18 mouse cellular contexts compared by ENCODE assay signal in genomic region chr9:66066791-66067190, GRCm38 (mm10). TPM values are rescaled to one million over a fixed set of nuclear protein-coding genes. Genes with fewer than 3 reads are reported as not detected.
DNase-seq lines count a peak whose midpoint lies in the region; ATAC-seq and TF ChIP-seq lines count a peak whose summit lies in the region.
"Had no signal": no experiment of that assay in that cellular context is flagged by ENCODE, and none has a peak within 500 bp of the region (broad histone marks: within the 10 kb centered on the region; RNA-seq: fewer than 3 reads in every experiment).

No protein-coding gene starts in this region.

- no peaks in the 10 kb centered on the region for H3K9me3 ChIP-seq in heart, embryonic 10.5 days
- H3K9me3 ChIP-seq in liver, embryonic 13.5 days (replicated peaks), result no peaks in the 10 kb centered on the region
- H3K9me3 ChIP-seq in liver, postnatal 0 days (ENCODE audit: low read length), result no peaks in the 10 kb centered on the region
- H3K9me3 ChIP-seq in CH12.LX (replicated peaks; ENCODE audit: low read length), result peaks cover 11% of the 10 kb centered on the region
- H3K9me3 ChIP-seq: embryonic facial prominence, embryonic 13.5 days; forebrain, embryonic 12.5 days; forebrain, embryonic 15.5 days; hindbrain, embryonic 12.5 days; hindbrain, embryonic 15.5 days had no signal

- TF ChIP-seq RAD21 in CH12.LX (IDR thresholded peaks at IDR 0.05; ENCODE audit: low read depth, low read length), result no peak

- 80% methylated on average over 3 of the region's 3 CpGs for WGBS in heart, embryonic 10.5 days
- 89% methylated on average over 3 of the region's 3 CpGs for WGBS in liver, embryonic 13.5 days (ENCODE audit: insufficient replicate concordance)
- WGBS in liver, postnatal 0 days (ENCODE audit: insufficient replicate concordance), result 82% methylated on average over 3 of the region's 3 CpGs

- no peak for TF ChIP-seq POLR2A in CH12.LX (IDR thresholded peaks at IDR 0.05; ENCODE audit: low read depth, low read length)

- ATAC-seq in liver, embryonic 13.5 days (ENCODE audit: low read depth), result no peak
- no peak for ATAC-seq in liver, postnatal 0 days
- ATAC-seq in Patski, result peak; percentile 13
- ATAC-seq: CD4-positive, CD25-positive, alpha-beta regulatory T cell, adult 4 months; forebrain, embryonic 15.5 days had no signal

- H3K4me1 ChIP-seq in heart, embryonic 10.5 days, result peaks cover 30% of the 10 kb centered on the region
- peaks cover 53% of the 10 kb centered on the region for H3K4me1 ChIP-seq in liver, embryonic 13.5 days (replicated peaks)
- peaks cover 17% of the 10 kb centered on the region for H3K4me1 ChIP-seq in liver, postnatal 0 days (ENCODE audit: insufficient read depth)
- H3K4me1 ChIP-seq in CH12.LX (ENCODE audit: control insufficient read depth in 1 of 2, insufficient read depth in 2 of 2), result peaks cover 16 to 33% of the 10 kb centered on the region in 2 experiments

- TF ChIP-seq CTCF in liver, postnatal 0 days (IDR thresholded peaks at IDR 0.05; ENCODE audit: low read depth), result no peak
- TF ChIP-seq CTCF in CH12.LX (conservative IDR thresholded peaks at IDR 0.05 in 1 of 2, IDR thresholded peaks at IDR 0.05 in 1 of 2; ENCODE audit: low read depth in 2 of 2, low read length in 2 of 2) (no peak), Patski (IDR thresholded peaks at IDR 0.05) (no peak)

- dilution Hi-C loops in CH12.LX (cut with MboI; ENCODE audit: extremely low pct_ligation_motif_present, extremely low pct_unique_long_range_greater_than_20kb, low sequenced_read_pairs), result no loop called here

- no peak for TF ChIP-seq EP300 in liver, postnatal 0 days (IDR thresholded peaks at IDR 0.05; ENCODE audit: low read depth)
- TF ChIP-seq EP300 in CH12.LX (IDR thresholded peaks at IDR 0.05; ENCODE audit: low read length), result no peak

- CTCF ChIA-PET in Patski (lab: Charles Lee), result interaction anchor here (0.7 to 1.2 kb wide), 2 partner anchors 17 to 21 kb away, joined by 3 read pairs; no protein-coding TSS in a partner anchor

- peak; percentile 85 for DNase-seq in heart, adult 11 months
- DNase-seq in heart, embryonic 10.5 days (ENCODE audit: low spot score), result no peak
- DNase-seq in liver, embryonic 13.5 days, result no peak
- DNase-seq in liver, postnatal 0 days, result no peak
- no peak for DNase-seq in CH12.LX (ENCODE audit: extremely low read depth)
- DNase-seq in Patski (ENCODE audit: low read depth, low spot score), result no peak
- no peak for DNase-seq in urinary bladder, adult 18-20 months (ENCODE audit: low spot score in 2 of 2)
- DNase-seq in ovary, postnatal 10 days (ENCODE audit: low spot score), result no peak
- DNase-seq: cerebellum, adult 18-20 months; cerebellum, adult 9-10 months had no signal

- H3K27me3 ChIP-seq in heart, embryonic 10.5 days (ENCODE audit: insufficient read depth, poor library complexity, severe bottlenecking), result peaks cover 43% of the 10 kb centered on the region
- peaks cover 23% of the 10 kb centered on the region for H3K27me3 ChIP-seq in liver, embryonic 13.5 days
- peaks cover 12% of the 10 kb centered on the region for H3K27me3 ChIP-seq in liver, postnatal 0 days (ENCODE audit: insufficient read depth, low read length)
- H3K27me3 ChIP-seq in CH12.LX (replicated peaks), result no peaks in the 10 kb centered on the region
- H3K27me3 ChIP-seq in Patski, result peaks cover 14% of the 10 kb centered on the region

- peaks cover 5% of the 10 kb centered on the region; the same call in 1 of the 2 replicates for H3K79me2 ChIP-seq in CH12.LX (replicated peaks; ENCODE audit: control insufficient read depth, extremely low read depth, insufficient read depth, poor library complexity, severe bottlenecking)

- no peak overlapping the region for H3K27ac ChIP-seq in heart, embryonic 10.5 days
- no peak overlapping the region for H3K27ac ChIP-seq in liver, embryonic 13.5 days
- no peak overlapping the region for H3K27ac ChIP-seq in liver, postnatal 0 days (ENCODE audit: low read depth)
- H3K27ac ChIP-seq in CH12.LX (ENCODE audit: insufficient read depth, low read depth), result peak overlapping the region; percentile 28; the same call in 1 of the 2 replicates
- H3K27ac ChIP-seq: embryonic facial prominence, embryonic 13.5 days; forebrain, embryonic 12.5 days; forebrain, embryonic 15.5 days; heart, adult 2 months; hindbrain, embryonic 12.5 days; hindbrain, embryonic 15.5 days had no signal

- H3K9ac ChIP-seq in liver, embryonic 13.5 days, result peak overlapping the region; percentile 92; the same call in 1 of the 2 replicates
- H3K9ac ChIP-seq in liver, postnatal 0 days (replicated peaks), result no peak overlapping the region
- H3K9ac ChIP-seq in CH12.LX (ENCODE audit: insufficient read depth, low read depth), result no peak overlapping the region
- H3K9ac ChIP-seq: embryonic facial prominence, embryonic 13.5 days; forebrain, embryonic 12.5 days; forebrain, embryonic 15.5 days; hindbrain, embryonic 12.5 days; hindbrain, embryonic 15.5 days had no signal

- POLR2A ChIA-PET in Patski (lab: Charles Lee), result interaction anchor here (1.0 kb wide), 1 partner anchor 19 kb away, joined by 3 read pairs; no protein-coding TSS in a partner anchor

- peaks cover 54% of the 10 kb centered on the region for H3K36me3 ChIP-seq in heart, embryonic 10.5 days
- H3K36me3 ChIP-seq in liver, embryonic 13.5 days, result peaks cover 61% of the 10 kb centered on the region
- H3K36me3 ChIP-seq in liver, postnatal 0 days (replicated peaks; ENCODE audit: insufficient read depth, low read length), result peaks cover 51% of the 10 kb centered on the region
- peaks cover 44 to 50% of the 10 kb centered on the region in 2 experiments for H3K36me3 ChIP-seq in CH12.LX (replicated peaks in 1 of 2; ENCODE audit: control insufficient read depth in 1 of 2, insufficient read depth in 1 of 2, low read length in 1 of 2)

- no peak overlapping the region for H3K4me3 ChIP-seq in heart, embryonic 10.5 days
- 0 out of 2 replicates have a peak overlapping the region, but pooled peaks have one; percentile 82 for H3K4me3 ChIP-seq in liver, embryonic 13.5 days (replicated peaks)
- no peak overlapping the region for H3K4me3 ChIP-seq in liver, postnatal 0 days (ENCODE audit: low read depth, low read length)
- H3K4me3 ChIP-seq in CH12.LX (replicated peaks in 1 of 3; ENCODE audit: low read depth in 2 of 3, low read length in 2 of 3, poor library complexity in 1 of 3), result no peak overlapping the region
- H3K4me3 ChIP-seq: embryonic facial prominence, embryonic 13.5 days; forebrain, embryonic 12.5 days; forebrain, embryonic 15.5 days; heart, adult 2 months; hindbrain, embryonic 12.5 days; hindbrain, embryonic 15.5 days had no signal

- H3K4me2 ChIP-seq in liver, embryonic 13.5 days, result peak overlapping the region; percentile 82
- H3K4me2 ChIP-seq in liver, postnatal 0 days (ENCODE audit: low read depth, low read length), result no peak overlapping the region
- no peak overlapping the region for H3K4me2 ChIP-seq in CH12.LX (ENCODE audit: insufficient read depth, low read depth, poor library complexity, severe bottlenecking)
- H3K4me2 ChIP-seq: embryonic facial prominence, embryonic 13.5 days; forebrain, embryonic 12.5 days; forebrain, embryonic 15.5 days; heart, embryonic 11.5 days; hindbrain, embryonic 12.5 days; hindbrain, embryonic 15.5 days had no signal

- in situ Hi-C loops in CH12.LX (cut with MboI; ENCODE audit: low pct_ligation_motif_present, low pct_unique_long_range_greater_than_20kb, low sequenced_read_pairs) (no loop called here), Patski (cut with MboI; ENCODE audit: low pct_unique_long_range_greater_than_20kb) (no loop called here)

TF ChIP-seq in CH12.LX, 34 proteins besides CTCF, POLR2A, EP300 and RAD21 (continues in another document):
- TF ChIP-seq TCF12 (IDR thresholded peaks at IDR 0.05; ENCODE audit: low read depth, low read length), result no peak
- no peak for TF ChIP-seq SIN3A (IDR thresholded peaks at IDR 0.05; ENCODE audit: low read length)
- TF ChIP-seq E2F4 (IDR thresholded peaks at IDR 0.05; ENCODE audit: insufficient replicate concordance, low read depth, low read length), result no peak
- no peak for TF ChIP-seq NELFE (IDR thresholded peaks at IDR 0.05; ENCODE audit: low read depth, low read length)
- no peak for TF ChIP-seq ZC3H11A (IDR thresholded peaks at IDR 0.05; ENCODE audit: low read depth, low read length)
- TF ChIP-seq ZKSCAN1 (IDR thresholded peaks at IDR 0.05; ENCODE audit: borderline replicate concordance, low read depth, low read length), result no peak
- TF ChIP-seq MXI1 (IDR thresholded peaks at IDR 0.05; ENCODE audit: low read depth, low read length), result no peak

RNA-seq across cellular contexts. Expression of gene Snx22, which starts 2.7 kb away (rescaled TPM):
- 2.1 and 3.1 TPM in 2 replicates for polyA plus RNA-seq in heart, embryonic 10.5 days (2016; fragmentation: Nextera tagmentation; extraction: Ambion mirVana)
- polyA plus RNA-seq in liver, embryonic 13.5 days (2015; fragmentation: Nextera tagmentation; extraction: Ambion mirVana), result 29.2 and 31.4 TPM in 2 replicates
- 13.4 and 13.7 TPM in 2 replicates for polyA plus RNA-seq in liver, postnatal 0 days (2015; fragmentation: Nextera tagmentation; extraction: Ambion mirVana)
- total RNA-seq in CH12.LX (2012; rRNA removed), result 11.4 and 11.5 TPM in 2 replicates
- total RNA-seq in CH12.LX (2014; rRNA removed), result 0.11 TPM in 1 of 2 replicates, not detected in the other
- 0.25 and 0.39 TPM in 2 replicates for polyA plus RNA-seq in CH12.LX (2012; ENCODE audit: insufficient read length, low read depth)
- polyA plus RNA-seq in Patski (2021), result 0.44 TPM

RNA-seq across cellular contexts. Expression of gene Ppib, which starts 6.8 kb away (rescaled TPM):
- 448 and 551 TPM in 2 replicates for polyA plus RNA-seq in heart, embryonic 10.5 days (2016; fragmentation: Nextera tagmentation; extraction: Ambion mirVana)
- 380 and 383 TPM in 2 replicates for polyA plus RNA-seq in liver, embryonic 13.5 days (2015; fragmentation: Nextera tagmentation; extraction: Ambion mirVana)
- polyA plus RNA-seq in liver, postnatal 0 days (2015; fragmentation: Nextera tagmentation; extraction: Ambion mirVana), result 368 and 376 TPM in 2 replicates
- total RNA-seq in CH12.LX (2012; rRNA removed), result 550 and 590 TPM in 2 replicates
- 477 and 507 TPM in 2 replicates for total RNA-seq in CH12.LX (2014; rRNA removed)
- 268 and 271 TPM in 2 replicates for polyA plus RNA-seq in CH12.LX (2012; ENCODE audit: insufficient read length, low read depth)
- 715 TPM for polyA plus RNA-seq in Patski (2021)

RNA-seq across cellular contexts. Expression of gene Snx1, which starts 59.6 kb away (rescaled TPM):
- 81.9 and 101 TPM in 2 replicates for polyA plus RNA-seq in heart, embryonic 10.5 days (2016; fragmentation: Nextera tagmentation; extraction: Ambion mirVana)
- 79.7 and 94.6 TPM in 2 replicates for polyA plus RNA-seq in liver, embryonic 13.5 days (2015; fragmentation: Nextera tagmentation; extraction: Ambion mirVana)
- 30.4 and 34.5 TPM in 2 replicates for polyA plus RNA-seq in liver, postnatal 0 days (2015; fragmentation: Nextera tagmentation; extraction: Ambion mirVana)
- total RNA-seq in CH12.LX (2012; rRNA removed) (86.4 and 91.4 TPM in 2 replicates), CH12.LX (2014; rRNA removed) (170 and 186 TPM in 2 replicates)
- polyA plus RNA-seq in CH12.LX (2012; ENCODE audit: insufficient read length, low read depth) (110 and 114 TPM in 2 replicates), Patski (2021) (103 TPM)

RNA-seq across cellular contexts. Expression of gene Ciao2a, which starts 59.6 kb away (rescaled TPM):
- polyA plus RNA-seq in heart, embryonic 10.5 days (2016; fragmentation: Nextera tagmentation; extraction: Ambion mirVana), result 174 TPM in 2 replicates
- 196 and 222 TPM in 2 replicates for polyA plus RNA-seq in liver, embryonic 13.5 days (2015; fragmentation: Nextera tagmentation; extraction: Ambion mirVana)
- polyA plus RNA-seq in liver, postnatal 0 days (2015; fragmentation: Nextera tagmentation; extraction: Ambion mirVana), result 122 and 133 TPM in 2 replicates
- total RNA-seq in CH12.LX (2012; rRNA removed) (144 and 180 TPM in 2 replicates), CH12.LX (2014; rRNA removed) (359 and 411 TPM in 2 replicates)
- polyA plus RNA-seq in CH12.LX (2012; ENCODE audit: insufficient read length, low read depth) (197 and 246 TPM in 2 replicates), Patski (2021) (94.8 TPM)
